Mouse (Mus musculus): ENCODE data around the gene Ece2. TPM values are rescaled to one million over a fixed set of nuclear protein-coding genes. Genes with fewer than 3 reads are reported as not detected.

Ece2 gene
- total and polyA plus RNA-seq, 2 experiments from 2014 or later: 8.7 to 22.4 TPM

GRCm38 (mm10) chr16:20619541-20620398 lies 9.9 kb upstream of the Ece2 start:
- no peaks in the 10 kb centered on the region for H3K27me3 ChIP-seq (ENCODE audit: insufficient read depth, low read length)
- TF ChIP-seq CTCF (IDR thresholded peaks at IDR 0.05; ENCODE audit: low read depth): no peak
- peak overlapping the region; percentile 90 for H3K27ac ChIP-seq (ENCODE audit: low read depth, low read length)
- peak overlapping the region; percentile 90 for H3K4me2 ChIP-seq (ENCODE audit: low read depth)
- peaks cover 5% of the 10 kb centered on the region; the same call in 1 of the 2 replicates for H3K36me3 ChIP-seq (ENCODE audit: insufficient read depth)
- DNase-seq (peak; percentile 48), ATAC-seq (peak; percentile 5)
- H3K9ac ChIP-seq: peak overlapping the region; percentile 87
- peak overlapping the region; percentile 76 for H3K4me3 ChIP-seq (ENCODE audit: low read depth, low read length)
- 1% methylated on average over 65 of the region's 83 CpGs for WGBS
- no peaks in the 10 kb centered on the region for H3K9me3 ChIP-seq (ENCODE audit: low read length)
- peaks cover 5% of the 10 kb centered on the region; the same call in 1 of the 2 replicates for H3K4me1 ChIP-seq (ENCODE audit: insufficient read depth)

GRCm38 (mm10) chr16:20620399-20620735 lies 9.3 kb upstream of the Ece2 start:
- no peak for TF ChIP-seq CTCF (IDR thresholded peaks at IDR 0.05; ENCODE audit: low read depth)
- peaks cover 5% of the 10 kb centered on the region; the same call in 1 of the 2 replicates for H3K4me1 ChIP-seq (ENCODE audit: insufficient read depth)
- peak overlapping the region; percentile 87 for H3K9ac ChIP-seq
- peak overlapping the region; percentile 90 for H3K4me2 ChIP-seq (ENCODE audit: low read depth)
- 0% methylated on average over 9 of the region's 9 CpGs for WGBS
- peaks cover 5% of the 10 kb centered on the region; the same call in 1 of the 2 replicates for H3K36me3 ChIP-seq (ENCODE audit: insufficient read depth)
- DNase-seq (peak; percentile 43), ATAC-seq (peak; percentile 2; the same call in 1 of the 2 replicates)
- peak overlapping the region; percentile 90 for H3K27ac ChIP-seq (ENCODE audit: low read depth, low read length)
- no peaks in the 10 kb centered on the region for H3K9me3 ChIP-seq (ENCODE audit: low read length)
- peak overlapping the region; percentile 76 for H3K4me3 ChIP-seq (ENCODE audit: low read depth, low read length)
- H3K27me3 ChIP-seq (ENCODE audit: insufficient read depth, low read length): no peaks in the 10 kb centered on the region

- H3K36me3 ChIP-seq (ENCODE audit: insufficient read depth): peaks cover 5% of the 10 kb centered on the region; the same call in 1 of the 2 replicates
- peak overlapping the region; percentile 87 for H3K9ac ChIP-seq
- H3K4me3 ChIP-seq (ENCODE audit: low read depth, low read length): peak overlapping the region; percentile 76
- H3K4me2 ChIP-seq (ENCODE audit: low read depth): peak overlapping the region; percentile 90
- no peak for TF ChIP-seq CTCF (IDR thresholded peaks at IDR 0.05; ENCODE audit: low read depth)
- ATAC-seq: peak; percentile 8
- H3K9me3 ChIP-seq (ENCODE audit: low read length): no peaks in the 10 kb centered on the region
- DNase-seq: peak; percentile 62
- H3K4me1 ChIP-seq (ENCODE audit: insufficient read depth): peaks cover 5% of the 10 kb centered on the region; the same call in 1 of the 2 replicates
- peak overlapping the region; percentile 90 for H3K27ac ChIP-seq (ENCODE audit: low read depth, low read length)
- no peaks in the 10 kb centered on the region for H3K27me3 ChIP-seq (ENCODE audit: insufficient read depth, low read length)
- WGBS: under 1% methylated on average over 32 of the region's 32 CpGs
These were observed 8.9 kb upstream of the Ece2 start for GRCm38 (mm10) chr16:20620751-20621190.

GRCm38 (mm10) chr16:20621191-20621990 lies 8.2 kb upstream of the Ece2 start, which contains the start of gene Camk2n2:
Gene Camk2n2 (minus strand): TSS chr16:20621287.
- WGBS: 2% methylated on average over 73 of the region's 92 CpGs

GRCm38 (mm10) chr16:20621991-20622685 lies 7.5 kb upstream of the Ece2 start:
- peak overlapping the region; percentile 90 for H3K4me2 ChIP-seq (ENCODE audit: low read depth)
- TF ChIP-seq CTCF (IDR thresholded peaks at IDR 0.05; ENCODE audit: low read depth): no peak
- H3K9me3 ChIP-seq (ENCODE audit: low read length): no peaks in the 10 kb centered on the region
- 5% methylated on average over 37 of the region's 37 CpGs for WGBS
- H3K27me3 ChIP-seq (ENCODE audit: insufficient read depth, low read length): no peaks in the 10 kb centered on the region
- peaks cover 5% of the 10 kb centered on the region; the same call in 1 of the 2 replicates for H3K4me1 ChIP-seq (ENCODE audit: insufficient read depth)
- H3K27ac ChIP-seq (ENCODE audit: low read depth, low read length): peak overlapping the region; percentile 90
- ATAC-seq (peak; percentile 73), DNase-seq (peak; percentile 80)
- H3K9ac ChIP-seq: peak overlapping the region; percentile 87
- peaks cover 5% of the 10 kb centered on the region; the same call in 1 of the 2 replicates for H3K36me3 ChIP-seq (ENCODE audit: insufficient read depth)
- peak overlapping the region; percentile 76 for H3K4me3 ChIP-seq (ENCODE audit: low read depth, low read length)

More at GRCm38 (mm10) chr16:20621191-20621990, 8.2 kb upstream of the Ece2 start, which contains the start of gene Camk2n2:
- peak within 1 kb of the TSS; percentile 76 for H3K4me3 ChIP-seq (ENCODE audit: low read depth, low read length)
- H3K4me1 ChIP-seq (ENCODE audit: insufficient read depth): peaks cover 5% of the 10 kb centered on the region; the same call in 1 of the 2 replicates
- TF ChIP-seq CTCF (IDR thresholded peaks at IDR 0.05; ENCODE audit: low read depth): no peak
- no peaks in the 10 kb centered on the region for H3K9me3 ChIP-seq (ENCODE audit: low read length)
- H3K27me3 ChIP-seq (ENCODE audit: insufficient read depth, low read length): no peaks in the 10 kb centered on the region
- peak within 1 kb of the TSS; percentile 87 for H3K9ac ChIP-seq
- ATAC-seq: peak; percentile 69
- peak within 1 kb of the TSS; percentile 90 for H3K4me2 ChIP-seq (ENCODE audit: low read depth)
- H3K27ac ChIP-seq (ENCODE audit: low read depth, low read length): peak within 1 kb of the TSS; percentile 90
- peak; percentile 72 for DNase-seq
- peaks cover 5% of the 10 kb centered on the region; the same call in 1 of the 2 replicates for H3K36me3 ChIP-seq (ENCODE audit: insufficient read depth)

- Histone ChIP-seq H3K4me3 (ENCODE audit: low read depth, low read length) (no peak overlapping the region), H3K4me2 (ENCODE audit: low read depth) (no peak overlapping the region), H3K27me3 (ENCODE audit: insufficient read depth, low read length) (no peaks in the 10 kb centered on the region), H3K36me3 (ENCODE audit: insufficient read depth) (no peaks in the 10 kb centered on the region), H3K4me1 (ENCODE audit: insufficient read depth) (peaks cover 5% of the 10 kb centered on the region; the same call in 1 of the 2 replicates), H3K9me3 (ENCODE audit: low read length) (no peaks in the 10 kb centered on the region), H3K27ac (ENCODE audit: low read depth, low read length) (no peak overlapping the region), H3K9ac (no peak overlapping the region)
- no peak for TF ChIP-seq CTCF (IDR thresholded peaks at IDR 0.05; ENCODE audit: low read depth)
- DNase-seq (no peak), ATAC-seq (no peak)
- WGBS: 14% methylated on average over 2 of the region's 2 CpGs
These were observed 6.4 kb upstream of the Ece2 start for GRCm38 (mm10) chr16:20623211-20623610.

All from forebrain, postnatal 0 days (tissue).